Mouse (Mus musculus) NIH3T3 (cell line): Measurements from ENCODE around the gene Tnfaip3.

Experiments
- DNase-seq: peaks from one replicate; pipeline ENCODE4 v3.0.0-alpha.2; 2012; ENCODE audit warnings: low read depth

Gene Tnfaip3

DNA sequence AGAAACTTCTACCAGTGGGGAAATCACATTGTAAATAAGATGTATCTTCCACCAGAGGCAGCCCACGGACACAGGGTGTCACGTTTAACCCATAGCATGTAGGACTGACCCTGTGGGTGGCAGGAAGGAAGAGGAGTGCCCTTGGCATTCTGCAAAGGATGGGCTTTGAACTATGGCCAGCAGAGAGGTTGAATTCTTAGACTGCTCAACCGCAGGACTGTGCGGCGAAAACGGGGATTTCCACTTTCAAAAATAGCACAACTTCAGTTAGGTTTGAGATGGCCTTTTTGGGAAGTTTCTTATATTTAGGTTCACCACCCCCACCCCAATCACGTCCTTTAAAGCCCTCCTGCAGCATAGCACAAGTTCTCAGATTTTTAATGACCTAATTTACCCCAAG lies 50.6 kb downstream of the Tnfaip3 start:
- DNase-seq: no peak

DNA sequence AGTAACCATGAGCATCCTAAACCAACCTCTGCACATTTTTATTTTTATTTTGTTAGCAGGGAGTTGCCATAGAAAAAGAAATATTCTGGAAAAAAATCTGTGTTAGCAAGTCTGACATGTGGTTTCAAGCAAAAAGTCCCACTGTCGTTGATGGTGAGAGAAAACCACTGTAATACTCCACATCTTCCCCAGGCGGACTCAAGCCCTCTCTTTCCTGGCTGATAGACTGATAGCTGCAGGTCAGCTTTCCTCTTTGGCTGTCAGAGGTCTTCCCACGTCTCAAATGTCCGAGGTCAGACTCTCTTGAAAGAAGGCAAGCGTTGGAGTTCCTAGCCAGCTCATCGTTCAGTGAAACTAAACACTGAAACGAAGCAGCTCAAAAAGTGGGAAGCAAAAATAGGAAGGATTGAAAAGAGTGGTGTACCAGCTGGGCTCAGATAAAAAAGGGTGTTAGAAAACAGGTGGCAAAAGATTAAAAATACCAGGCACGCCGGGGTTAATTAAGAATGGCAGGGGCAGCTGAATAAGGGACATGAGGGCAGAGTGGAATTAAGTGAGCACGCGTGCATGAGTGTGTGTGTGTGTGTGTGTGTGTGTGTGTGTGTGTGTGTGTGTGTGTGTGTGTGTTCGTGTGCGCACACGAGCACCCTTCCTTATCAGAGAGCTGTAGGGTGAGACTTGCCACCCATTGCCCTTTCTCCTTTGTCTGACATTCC lies 55.5 kb downstream of the Tnfaip3 start:
- no peak for DNase-seq

DNA sequence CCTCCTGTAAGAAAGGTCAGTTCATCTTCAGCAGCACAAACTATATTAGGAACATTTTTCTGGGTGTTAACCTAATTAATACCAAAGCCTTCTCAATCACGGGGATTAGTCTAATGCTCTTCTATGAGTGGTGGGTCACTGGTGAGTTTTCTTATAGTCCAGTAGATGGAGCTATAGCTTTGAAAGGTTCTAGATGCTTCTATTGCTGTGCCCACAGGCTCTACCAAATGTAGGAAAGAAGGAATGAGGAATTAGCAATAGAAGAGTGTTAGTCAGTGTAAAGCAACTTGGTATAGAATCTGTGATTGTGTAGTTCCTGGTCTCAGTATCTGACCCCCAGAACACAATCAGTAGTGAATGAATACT lies 61.8 kb downstream of the Tnfaip3 start:
- DNase-seq: peak; percentile 65

DNA sequence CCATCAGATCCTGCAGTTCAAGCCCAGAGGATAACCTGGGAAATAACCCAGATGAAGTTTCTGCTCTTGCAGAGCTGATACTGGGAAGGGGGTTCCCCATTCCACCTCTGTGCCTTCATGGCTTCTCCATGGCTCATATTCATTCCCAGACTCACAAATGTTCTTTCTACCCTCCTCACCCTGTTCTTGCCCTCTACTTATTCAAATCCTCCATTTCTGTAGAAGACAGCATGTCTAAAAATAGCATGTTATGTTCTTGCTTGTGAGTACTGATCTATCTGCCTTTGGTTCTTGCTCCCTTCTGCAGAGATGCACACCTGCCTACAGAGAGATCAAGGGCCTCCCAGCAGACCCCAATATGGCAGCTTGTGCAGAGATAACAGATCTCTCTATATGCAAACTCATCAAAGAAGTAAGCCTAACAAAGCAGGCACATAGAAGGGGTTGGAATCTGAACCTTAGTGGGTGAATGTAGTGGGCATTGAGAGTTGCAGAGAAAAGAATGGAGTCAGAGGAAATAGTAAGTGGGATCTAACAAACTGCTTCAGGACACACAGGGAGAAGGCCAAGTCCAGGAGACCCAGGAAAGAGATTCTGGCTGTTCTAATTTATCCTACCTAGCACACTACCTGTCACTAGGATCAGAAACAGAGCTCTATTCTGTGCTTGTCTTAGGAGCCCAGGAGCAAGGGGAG lies 62.3 kb downstream of the Tnfaip3 start:
- no peak for DNase-seq
